Mouse (Mus musculus) liver, embryonic 13.5 days (tissue): ENCODE data around the gene Polr3k. TPM values are rescaled to one million over a fixed set of nuclear protein-coding genes. Genes with fewer than 3 reads are reported as not detected.

Experiments
- ATAC-seq: fragments of 200-750 bp; cut with Nextera tagmentation; 2 replicates; pipeline ENCODE4 v1.8.0; 2017; ENCODE audit warnings: low read depth, mild to moderate bottlenecking, moderate number of reproducible peaks, moderate library complexity
- DNase-seq: peaks from one replicate; pipeline ENCODE4 v3.0.0; 2022
- H3K27ac ChIP-seq: fragments of 300-500 bp; sonication (generic); 2 replicates; pipeline ENCODE4 v1.5.1; 2015; ENCODE audit warnings: moderate library complexity, mild to moderate bottlenecking, inconsistent platforms
- H3K27me3 ChIP-seq: fragments of 300-500 bp; sonication (generic); 2 replicates; pipeline ENCODE4 v1.6.1; 2015; ENCODE audit warnings: mild to moderate bottlenecking, inconsistent platforms
- H3K36me3 ChIP-seq: fragments of 300-500 bp; sonication (generic); 2 replicates; pipeline ENCODE4 v1.6.1; 2015; ENCODE audit warnings: mild to moderate bottlenecking, inconsistent platforms
- H3K4me1 ChIP-seq: fragments of 300-500 bp; sonication (generic); replicated peaks from 2 replicates; pipeline ENCODE4 v1.6.1; 2015; ENCODE audit warnings: inconsistent platforms
- H3K4me2 ChIP-seq: fragments of 300-500 bp; sonication (generic); 2 replicates; pipeline ENCODE4 v1.6.1; 2015; ENCODE audit warnings: inconsistent platforms, mild to moderate bottlenecking, moderate library complexity
- H3K4me3 ChIP-seq: fragments of 300-500 bp; sonication (generic); replicated peaks from 2 replicates; pipeline ENCODE4 v1.5.1; 2015; ENCODE audit warnings: mild to moderate bottlenecking, inconsistent platforms
- H3K9ac ChIP-seq: fragments of 300-500 bp; sonication (generic); 2 replicates; pipeline ENCODE4 v1.6.1; 2015; ENCODE audit warnings: mild to moderate bottlenecking, inconsistent platforms
- H3K9me3 ChIP-seq: fragments of 300-500 bp; sonication (generic); replicated peaks from 2 replicates; pipeline ENCODE4 v1.6.1; 2016; ENCODE audit warnings: inconsistent platforms
- WGBS: fragments of 180-500 bp; shearing (Covaris S2); methylation state at CpG from one replicate; pipeline ENCODE4 v1.1.7; 2015; ENCODE audit not compliant: insufficient replicate concordance; 5-methylcytosine and 5-hydroxymethylcytosine counted together
- polyA plus RNA-seq: library from polyadenylated mRNA; unstranded; fragments of >200 nt; fragmentation: Nextera tagmentation; extraction: Ambion mirVana; gene quantifications from 2 replicates; pipeline ENCODE4 v1.2.1, GENCODE M21; 2015

The Polr3k gene
- 41.2 and 41.5 TPM in 2 replicates for polyA plus RNA-seq

DNA sequence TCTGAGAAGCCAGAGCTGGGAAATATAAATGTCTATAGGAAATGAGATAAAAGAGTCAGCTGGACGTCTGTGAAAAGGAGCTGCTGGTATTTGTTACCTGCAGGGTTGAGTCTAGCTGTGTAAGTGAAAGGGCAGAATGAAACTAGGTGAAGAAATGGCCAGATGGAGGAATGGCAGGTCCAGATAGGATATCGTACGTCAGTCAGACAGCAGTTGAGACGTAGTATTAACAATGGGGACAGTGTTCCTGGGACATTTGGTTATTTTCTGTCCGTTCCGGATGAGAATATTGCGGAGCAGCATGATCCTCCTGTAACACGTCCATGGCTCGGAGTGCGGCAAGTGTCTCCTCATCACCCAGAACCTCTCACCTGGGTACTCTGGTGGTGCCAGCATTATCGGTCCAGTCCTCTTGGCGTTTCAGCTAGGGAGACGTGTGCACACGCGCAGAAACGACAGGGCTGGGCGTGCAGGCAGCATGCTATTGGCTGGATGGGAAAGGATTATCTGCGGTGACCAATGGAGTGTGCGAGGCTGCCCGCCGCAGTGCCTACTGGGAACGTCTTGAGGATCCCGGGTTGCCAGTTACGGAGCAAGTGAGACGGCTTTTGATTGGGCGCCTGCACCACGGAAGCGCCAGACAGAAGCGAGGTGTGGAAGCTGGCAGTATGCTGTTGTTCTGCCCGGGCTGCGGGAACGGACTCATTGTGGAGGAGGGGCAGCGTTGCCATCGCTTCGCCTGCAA lies at the start of gene Polr3k:
Polr3k (plus strand) TSS at position 547 of the 745 bp plus-strand sequence.
- peaks cover 13% of the 10 kb centered on the region for H3K36me3 ChIP-seq
- peak within 1 kb of the TSS; percentile 93 for H3K4me2 ChIP-seq
- H3K9ac ChIP-seq, result peak within 1 kb of the TSS; percentile 85
- WGBS, result under 1% methylated on average over 35 of the region's 35 CpGs
- peak; percentile 95 for DNase-seq
- H3K9me3 ChIP-seq, result no peaks in the 10 kb centered on the region
- no peaks in the 10 kb centered on the region for H3K27me3 ChIP-seq
- H3K4me1 ChIP-seq, result peaks cover 27% of the 10 kb centered on the region
- peak within 1 kb of the TSS; percentile 85 for H3K4me3 ChIP-seq
- H3K27ac ChIP-seq, result peak within 1 kb of the TSS; percentile 83
- ATAC-seq, result peak; percentile 100

GRCm38 (mm10) chr2:181829032-181829650 lies 35.0 kb upstream of the Polr3k start:
- Histone ChIP-seq H3K9me3 (no peaks in the 10 kb centered on the region), H3K4me3 (no peak overlapping the region), H3K27me3 (no peaks in the 10 kb centered on the region), H3K36me3 (no peaks in the 10 kb centered on the region), H3K4me2 (no peak overlapping the region), H3K4me1 (peaks cover 20% of the 10 kb centered on the region), H3K9ac (no peak overlapping the region), H3K27ac (no peak overlapping the region)
- 28% methylated on average over 2 of the region's 2 CpGs for WGBS
- ATAC-seq, result peak; percentile 92
- DNase-seq, result peak; percentile 20

DNA sequence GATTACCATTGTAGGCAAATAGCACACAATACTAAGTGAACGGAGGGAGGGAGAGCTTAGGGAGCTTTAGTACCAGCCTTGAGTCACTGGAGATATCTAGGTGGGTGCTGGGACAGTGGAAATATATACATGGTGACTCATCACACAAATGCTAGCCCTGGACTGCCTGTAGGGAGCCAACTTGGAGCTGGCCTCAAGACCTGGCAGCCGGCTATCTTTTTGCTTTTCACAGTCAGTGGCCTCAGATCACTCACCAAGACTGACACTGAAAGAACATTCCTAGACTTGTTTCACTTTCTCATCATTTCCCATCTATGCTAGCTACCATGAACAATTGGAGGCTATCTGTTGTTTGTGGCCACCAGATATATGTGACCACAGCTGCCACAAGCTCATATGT lies 31.4 kb upstream of the Polr3k start:
- peaks cover 30% of the 10 kb centered on the region for H3K4me1 ChIP-seq
- no peak overlapping the region for H3K4me2 ChIP-seq
- no peak for DNase-seq
- H3K4me3 ChIP-seq, result no peak overlapping the region
- no peak overlapping the region for H3K27ac ChIP-seq
- H3K9ac ChIP-seq, result no peak overlapping the region
- 66% methylated on average over 2 of the region's 2 CpGs for WGBS
- H3K36me3 ChIP-seq, result no peaks in the 10 kb centered on the region
- ATAC-seq, result no peak
- H3K9me3 ChIP-seq, result no peaks in the 10 kb centered on the region
- H3K27me3 ChIP-seq, result no peaks in the 10 kb centered on the region

DNA sequence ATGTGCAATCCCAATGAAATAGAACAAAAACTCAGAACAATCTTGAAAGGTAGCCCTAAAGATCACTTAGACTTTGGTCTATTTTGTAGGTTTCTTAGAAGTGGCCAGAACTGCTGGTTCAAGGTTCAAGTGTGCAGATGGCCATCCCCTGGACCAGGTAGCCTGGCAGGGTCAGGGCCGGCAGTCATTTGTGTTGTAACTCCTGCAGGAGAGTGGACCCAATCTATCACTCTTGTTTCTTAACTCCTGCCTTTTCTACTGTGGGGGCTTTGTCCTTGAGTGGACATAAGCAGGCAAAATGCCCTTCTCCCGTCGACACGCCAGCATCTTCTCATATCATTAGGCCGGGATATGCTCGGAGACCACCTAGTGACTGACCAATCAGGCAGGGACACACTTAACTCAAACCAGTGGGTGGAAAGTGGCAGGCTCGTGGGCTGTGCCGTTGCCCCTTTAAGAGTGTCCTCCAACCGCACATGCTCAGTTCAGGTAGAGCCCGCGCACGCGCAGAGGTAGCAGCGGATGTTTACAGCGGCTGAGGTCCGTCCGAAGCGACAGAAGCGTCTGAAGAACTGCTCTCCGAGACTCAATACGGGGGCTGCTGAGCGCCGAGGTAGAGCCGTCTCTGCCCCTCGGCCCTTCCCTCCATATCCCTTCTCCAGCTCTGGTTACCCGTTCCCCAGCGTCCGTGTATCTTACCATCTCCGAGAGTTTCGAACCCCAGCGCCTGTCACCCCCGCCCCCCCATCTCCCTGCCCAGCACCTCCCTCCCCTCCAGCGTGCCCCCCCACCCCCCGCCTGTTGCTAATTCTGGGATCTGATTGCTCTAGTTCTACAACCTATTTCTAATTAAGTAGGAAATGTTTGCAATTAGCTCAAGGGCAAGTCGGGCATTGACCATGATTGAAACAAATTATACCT lies 26.5 kb upstream of the Polr3k start, which contains the start of gene Pcmtd2:
Pcmtd2 (plus strand) TSS at position 483 of the 921 bp plus-strand sequence.
- peak within 1 kb of the TSS; percentile 75 for H3K4me3 ChIP-seq
- under 1% methylated on average over 35 of the region's 35 CpGs for WGBS
- peak; percentile 99 for ATAC-seq
- peak within 1 kb of the TSS; percentile 73 for H3K4me2 ChIP-seq
- peak within 1 kb of the TSS; percentile 83 for H3K9ac ChIP-seq
- H3K36me3 ChIP-seq, result peaks cover 5% of the 10 kb centered on the region
- H3K27me3 ChIP-seq, result no peaks in the 10 kb centered on the region
- peak; percentile 88 for DNase-seq
- H3K9me3 ChIP-seq, result no peaks in the 10 kb centered on the region
- peak within 1 kb of the TSS; percentile 79 for H3K27ac ChIP-seq
- peaks cover 24% of the 10 kb centered on the region for H3K4me1 ChIP-seq

DNA sequence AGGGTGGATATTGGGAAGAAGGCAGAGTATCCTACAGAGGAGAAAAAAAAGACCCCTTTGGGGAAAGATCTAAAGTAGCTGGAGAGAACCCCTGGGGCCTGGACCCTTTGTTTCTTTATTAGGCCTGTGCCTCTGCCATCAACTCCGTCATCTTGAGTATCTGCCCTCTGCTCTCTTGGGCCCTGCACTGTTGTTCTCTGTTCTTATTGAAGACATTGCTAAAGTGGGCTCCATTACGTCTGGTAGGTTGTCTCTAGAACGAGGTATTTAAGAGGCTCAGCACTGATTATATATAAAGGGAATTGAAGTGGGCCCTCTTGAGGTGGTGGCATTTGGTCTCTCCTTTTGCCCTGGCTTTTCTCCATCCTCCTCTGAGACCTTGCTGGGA lies 25.9 kb upstream of the Polr3k start:
- DNase-seq, result no peak
- peak; percentile 33 for ATAC-seq
- Histone ChIP-seq H3K9ac (peak overlapping the region; percentile 83), H3K4me2 (peak overlapping the region; percentile 73), H3K36me3 (peaks cover 6% of the 10 kb centered on the region), H3K9me3 (no peaks in the 10 kb centered on the region), H3K27me3 (no peaks in the 10 kb centered on the region), H3K4me3 (peak overlapping the region; percentile 75), H3K27ac (peak overlapping the region; percentile 36; the same call in 1 of the 2 replicates), H3K4me1 (peaks cover 22% of the 10 kb centered on the region)
- WGBS, result 8% methylated on average over 3 of the region's 3 CpGs

- Histone ChIP-seq H3K27ac (no peak overlapping the region), H3K4me2 (no peak overlapping the region), H3K27me3 (no peaks in the 10 kb centered on the region), H3K4me3 (no peak overlapping the region), H3K9ac (no peak overlapping the region), H3K36me3 (peaks cover 39% of the 10 kb centered on the region), H3K9me3 (no peaks in the 10 kb centered on the region), H3K4me1 (no peaks in the 10 kb centered on the region)
- DNase-seq (no peak), ATAC-seq (no peak)
- WGBS, result 84% methylated on average over 5 of the region's 5 CpGs
These were observed 18.3 kb upstream of the Polr3k start for GRCm38 (mm10) chr2:181845709-181846394.

DNA sequence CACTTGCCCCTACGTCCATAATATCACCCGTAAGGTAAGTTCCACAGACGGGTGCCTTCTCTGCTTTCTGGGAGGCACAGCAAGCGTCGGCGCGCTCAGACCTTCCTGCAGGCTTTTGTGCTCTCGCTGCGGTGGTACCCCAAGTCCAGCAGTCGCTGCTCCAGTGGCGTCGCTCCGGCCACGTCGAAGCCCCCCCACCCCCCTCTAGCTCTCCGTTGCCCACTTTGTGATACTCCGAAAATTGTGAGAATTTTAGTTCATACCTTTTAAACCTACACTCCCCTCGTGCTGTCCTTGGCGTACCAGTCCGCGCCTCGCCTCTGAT lies 361 bp downstream of the Polr3k start:
- Histone ChIP-seq H3K9ac (peak overlapping the region; percentile 85), H3K27me3 (no peaks in the 10 kb centered on the region), H3K36me3 (peaks cover 18% of the 10 kb centered on the region), H3K4me3 (peak overlapping the region; percentile 85), H3K4me2 (peak overlapping the region; percentile 93), H3K27ac (peak overlapping the region; percentile 83), H3K9me3 (no peaks in the 10 kb centered on the region), H3K4me1 (peaks cover 27% of the 10 kb centered on the region)
- DNase-seq (no peak), ATAC-seq (peak; percentile 0; the same call in 1 of the 2 replicates)
- under 1% methylated on average over 22 of the region's 22 CpGs for WGBS

DNA sequence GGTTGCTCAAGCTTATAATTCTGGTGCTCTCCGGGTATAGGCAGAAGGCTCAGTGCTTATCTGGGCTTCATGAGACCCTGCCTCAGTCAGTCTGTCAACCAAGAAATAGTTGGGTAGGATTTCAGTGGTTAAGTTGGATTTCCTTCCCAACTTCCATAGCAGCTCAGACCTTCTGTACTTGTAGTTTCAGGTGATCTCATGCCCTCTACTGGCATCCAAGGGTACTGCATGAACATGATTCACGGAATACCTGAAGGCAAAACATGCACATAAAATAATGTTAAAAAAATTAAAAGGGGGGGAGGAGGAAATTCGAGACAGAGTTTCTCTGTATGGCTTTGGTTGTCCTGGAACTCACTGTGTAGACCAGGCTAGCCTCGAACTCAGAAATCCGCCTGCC lies 2.8 kb downstream of the Polr3k start:
- peak; percentile 56 for DNase-seq
- no peak for ATAC-seq

GRCm38 (mm10) chr2:181871039-181871438 lies 6.9 kb downstream of the Polr3k start:
- 80% methylated on average over 2 of the region's 2 CpGs for WGBS
- peaks cover 25% of the 10 kb centered on the region for H3K36me3 ChIP-seq
- DNase-seq (no peak), ATAC-seq (no peak)
- no peak overlapping the region for H3K4me3 ChIP-seq
- no peak overlapping the region for H3K9ac ChIP-seq
- H3K9me3 ChIP-seq, result no peaks in the 10 kb centered on the region
- H3K27me3 ChIP-seq, result no peaks in the 10 kb centered on the region
- H3K4me2 ChIP-seq, result no peak overlapping the region
- no peak overlapping the region for H3K27ac ChIP-seq
- peaks cover 3% of the 10 kb centered on the region for H3K4me1 ChIP-seq

More for the DNA sequence above, 2.8 kb downstream of the Polr3k start:
- no peak overlapping the region for H3K27ac ChIP-seq
- H3K27me3 ChIP-seq, result no peaks in the 10 kb centered on the region
- no peak overlapping the region for H3K4me2 ChIP-seq
- H3K36me3 ChIP-seq, result peaks cover 25% of the 10 kb centered on the region
- no peaks in the 10 kb centered on the region for H3K9me3 ChIP-seq
- no peak overlapping the region for H3K9ac ChIP-seq
- WGBS, result 47% methylated on average over 5 of the region's 5 CpGs
- peaks cover 24% of the 10 kb centered on the region for H3K4me1 ChIP-seq
- H3K4me3 ChIP-seq, result no peak overlapping the region

DNA sequence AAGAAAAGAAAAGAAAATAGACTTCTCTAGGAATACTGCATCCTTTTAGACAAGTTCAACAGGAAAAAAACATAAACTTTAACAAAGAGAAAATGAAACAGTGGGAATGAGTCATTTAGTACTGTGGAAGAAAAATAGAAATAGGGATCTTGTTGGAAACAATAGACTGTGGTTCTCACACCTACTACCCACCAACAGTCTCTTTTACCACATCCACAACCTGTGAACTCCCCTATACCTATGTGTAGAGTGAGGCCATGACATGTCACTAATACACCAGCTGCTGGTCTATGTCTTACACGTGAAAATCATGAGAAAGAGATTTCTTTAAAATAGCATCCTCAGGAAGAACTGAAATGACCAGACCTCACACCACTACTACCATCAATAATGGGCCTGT lies 14.8 kb downstream of the Polr3k start:
- H3K4me2 ChIP-seq, result no peak overlapping the region
- H3K36me3 ChIP-seq, result peaks cover 7% of the 10 kb centered on the region
- H3K27ac ChIP-seq, result no peak overlapping the region
- H3K27me3 ChIP-seq, result no peaks in the 10 kb centered on the region
- H3K9ac ChIP-seq, result no peak overlapping the region
- WGBS, result 52% methylated on average over 1 of the region's 1 CpGs
- no peak for ATAC-seq
- H3K4me1 ChIP-seq, result no peaks in the 10 kb centered on the region
- H3K4me3 ChIP-seq, result no peak overlapping the region
- H3K9me3 ChIP-seq, result no peaks in the 10 kb centered on the region
- DNase-seq, result no peak
